Mouse (Mus musculus) liver, postnatal 0 days (tissue): ENCODE data around the gene Kcnmb2.

Experiments
- CTCF ChIP-seq: sonication (generic); IDR thresholded peaks from 2 replicates; pipeline ENCODE4 v1.5.1; 2016; ENCODE audit warnings: antibody characterized with exemption, low read depth
- EP300 ChIP-seq: IDR thresholded peaks from 2 replicates; pipeline ENCODE4 v1.6.1; 2016; ENCODE audit warnings: antibody characterized with exemption, low read depth, mild to moderate bottlenecking

DNA sequence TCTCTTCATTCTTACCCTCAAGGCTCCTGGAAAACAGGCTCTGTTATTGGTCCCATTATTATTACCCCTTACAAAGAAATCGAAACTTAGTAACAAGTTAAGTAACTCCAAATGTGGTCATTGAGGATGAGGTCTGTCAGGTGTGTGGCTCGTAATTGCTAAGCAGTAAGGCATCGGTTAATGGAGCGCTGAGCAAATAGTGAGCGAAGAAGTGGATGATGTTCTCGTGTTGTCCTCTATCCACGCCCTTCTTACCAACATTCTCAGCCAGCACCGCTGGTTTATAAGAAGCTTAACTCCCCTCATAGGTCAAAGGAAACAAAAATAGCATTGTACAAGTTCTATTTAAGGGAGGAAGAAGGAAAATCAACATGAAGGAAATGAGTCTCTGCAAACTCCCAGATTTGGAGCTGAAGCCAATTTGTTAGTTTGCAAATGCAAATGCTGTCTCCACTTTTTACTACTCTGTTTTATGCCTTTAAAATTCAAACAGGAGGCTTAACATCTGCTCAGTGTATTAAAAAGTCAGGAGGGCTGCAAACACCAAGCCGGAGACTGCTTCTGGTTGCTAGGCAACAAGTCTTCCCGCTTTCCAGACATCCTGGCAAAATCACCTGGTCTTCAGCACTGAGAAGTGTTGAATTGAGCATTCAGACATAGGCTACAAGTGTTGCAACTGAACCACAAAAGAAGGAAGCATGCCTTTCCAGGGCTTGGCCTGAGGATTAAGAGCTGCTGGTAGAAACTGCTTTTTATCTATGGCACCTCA lies 157.8 kb downstream of the Kcnmb2 start:
- no peak for TF ChIP-seq CTCF
- no peak for TF ChIP-seq EP300
